Mouse (Mus musculus) brown adipose tissue, adult 24 weeks (tissue): Measurements from ENCODE around the gene Foxa1. TPM values are rescaled to one million over a fixed set of nuclear protein-coding genes. Genes with fewer than 3 reads are reported as not detected.
A peak's percentile ranks its signal among the peaks of the same experiment; 100 is the strongest.

Experiments used
- H3K27ac ChIP-seq: fragments of 200-500 bp; replicated peaks from 2 replicates; pipeline ENCODE4 v1.5.1; 2012; ENCODE audit warnings: low read depth, mild to moderate bottlenecking, low read length
- H3K4me1 ChIP-seq: fragments of 200-500 bp; 2 replicates; pipeline ENCODE4 v1.6.1; 2012; ENCODE audit warnings: low read length, mixed read lengths; ENCODE audit not compliant: control insufficient read depth, insufficient read depth, insufficient read length
- H3K4me3 ChIP-seq: fragments of 200-500 bp; 2 replicates; pipeline ENCODE4 v1.5.1; 2012; ENCODE audit warnings: low read depth, mild to moderate bottlenecking, low read length, moderate library complexity; ENCODE audit not compliant: insufficient read depth
- polyA plus RNA-seq: library from polyadenylated mRNA; stranded (reverse); fragments of >200 nt; gene quantifications from 2 replicates; pipeline ENCODE4 v1.2.4, GENCODE M21; 2012; ENCODE audit not compliant: missing spikeins, insufficient read depth, insufficient read length

Foxa1 gene
- polyA plus RNA-seq, 1 experiment: not detected

DNA sequence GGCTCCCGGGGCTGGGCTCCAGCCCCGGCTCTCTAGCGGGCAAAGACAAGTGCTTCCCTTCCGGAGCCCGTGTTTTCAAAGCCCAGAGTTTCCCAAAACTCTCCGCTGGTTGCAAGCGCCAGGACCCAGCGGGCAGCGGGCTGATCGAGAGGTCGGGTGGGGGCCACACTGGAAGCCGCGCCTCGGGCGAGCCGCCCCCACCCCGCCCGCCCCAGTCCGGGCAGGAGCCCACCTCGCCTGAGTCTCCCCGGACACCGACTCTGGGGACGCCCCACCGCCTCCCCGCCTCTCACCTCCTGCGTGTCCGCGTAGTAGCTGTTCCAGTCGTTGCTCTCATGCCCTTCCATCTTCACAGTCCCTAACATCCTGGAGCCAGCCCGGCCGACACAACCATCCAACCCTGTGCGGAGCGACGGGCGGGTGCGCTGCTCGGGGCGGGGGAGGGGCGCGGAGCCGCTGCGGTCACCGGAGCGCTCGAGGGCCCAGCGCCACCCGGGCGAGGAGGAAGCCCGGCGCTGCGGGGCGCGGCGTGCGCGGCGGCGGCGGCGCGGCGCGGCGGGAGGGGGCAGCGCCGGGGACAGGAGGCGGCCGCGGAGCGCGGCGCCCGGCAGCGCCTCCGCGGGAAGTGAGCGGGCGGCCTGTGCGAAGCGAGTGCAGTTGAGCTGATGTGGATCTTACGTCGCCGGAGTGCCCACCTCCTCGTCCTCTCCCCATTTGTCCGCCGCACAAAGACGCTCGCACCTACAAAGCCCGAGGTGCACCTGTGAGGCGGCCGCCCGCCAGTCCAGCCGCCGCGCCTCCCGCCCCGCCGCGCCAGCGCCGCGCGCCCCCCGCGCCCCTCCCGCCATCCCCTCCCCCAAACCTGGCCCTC, 1.1 kb downstream of the Foxa1 start:
- Histone ChIP-seq H3K4me3 (peak overlapping the region; percentile 33; the same call in 1 of the 2 replicates), H3K4me1 (no peaks in the 10 kb centered on the region; the same call in 1 of the 2 replicates), H3K27ac (no peak overlapping the region)

DNA sequence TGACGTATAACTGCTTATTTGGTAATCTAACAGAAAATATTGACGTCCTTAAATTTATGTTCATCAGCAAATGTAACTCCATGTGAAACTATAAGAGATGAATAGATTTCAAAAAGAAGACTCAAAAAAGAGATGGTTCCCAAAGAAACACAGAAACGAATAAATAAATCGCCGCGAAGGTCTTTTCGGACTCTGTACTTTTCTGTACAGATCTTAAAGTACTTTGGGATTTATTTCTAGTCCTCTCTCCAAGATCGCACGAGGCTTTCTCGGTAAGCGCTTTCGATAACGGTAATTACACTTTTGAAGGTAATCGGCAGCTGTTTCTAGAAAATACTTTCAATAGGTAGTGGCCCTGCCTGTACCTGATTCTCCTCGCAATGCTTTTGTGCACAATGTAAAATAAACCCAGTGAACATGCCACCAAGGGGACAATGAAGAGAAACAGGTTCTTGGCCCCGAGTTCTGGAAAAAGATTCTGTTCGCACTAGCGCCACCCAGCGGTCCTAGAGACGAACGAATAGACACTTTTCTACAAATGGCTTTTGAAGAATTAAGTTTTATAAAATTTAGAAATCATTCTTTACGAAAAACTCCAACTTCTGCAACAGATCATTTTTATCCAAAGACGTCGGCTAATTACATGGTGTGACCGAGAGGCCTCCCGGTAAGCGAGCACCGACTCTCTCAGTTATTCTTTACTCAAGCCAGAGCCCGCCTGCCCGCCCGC, 1.9 kb downstream of the Foxa1 start:
- Histone ChIP-seq H3K27ac (no peak overlapping the region), H3K4me3 (peak overlapping the region; percentile 48), H3K4me1 (no peaks in the 10 kb centered on the region; the same call in 1 of the 2 replicates)

DNA sequence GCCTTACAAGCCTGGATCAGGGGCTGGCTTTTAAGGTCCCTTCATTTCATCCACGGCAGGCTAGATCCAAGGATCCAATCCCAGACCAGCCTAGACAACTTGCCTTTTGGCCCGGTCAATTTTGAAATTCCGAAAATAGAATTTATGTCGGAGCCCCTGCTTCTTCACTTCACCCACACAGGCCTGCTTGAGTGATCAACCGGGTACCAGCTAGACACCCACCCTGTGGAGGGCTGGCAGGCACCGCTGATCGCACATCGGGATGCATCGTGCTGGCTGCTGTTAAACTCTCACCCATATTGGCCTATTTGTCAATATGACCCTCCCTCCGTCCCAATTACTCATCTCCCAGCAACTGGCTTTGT, 3.1 kb downstream of the Foxa1 start:
- Histone ChIP-seq H3K4me3 (no peak overlapping the region), H3K27ac (no peak overlapping the region), H3K4me1 (no peaks in the 10 kb centered on the region; the same call in 1 of the 2 replicates)

DNA sequence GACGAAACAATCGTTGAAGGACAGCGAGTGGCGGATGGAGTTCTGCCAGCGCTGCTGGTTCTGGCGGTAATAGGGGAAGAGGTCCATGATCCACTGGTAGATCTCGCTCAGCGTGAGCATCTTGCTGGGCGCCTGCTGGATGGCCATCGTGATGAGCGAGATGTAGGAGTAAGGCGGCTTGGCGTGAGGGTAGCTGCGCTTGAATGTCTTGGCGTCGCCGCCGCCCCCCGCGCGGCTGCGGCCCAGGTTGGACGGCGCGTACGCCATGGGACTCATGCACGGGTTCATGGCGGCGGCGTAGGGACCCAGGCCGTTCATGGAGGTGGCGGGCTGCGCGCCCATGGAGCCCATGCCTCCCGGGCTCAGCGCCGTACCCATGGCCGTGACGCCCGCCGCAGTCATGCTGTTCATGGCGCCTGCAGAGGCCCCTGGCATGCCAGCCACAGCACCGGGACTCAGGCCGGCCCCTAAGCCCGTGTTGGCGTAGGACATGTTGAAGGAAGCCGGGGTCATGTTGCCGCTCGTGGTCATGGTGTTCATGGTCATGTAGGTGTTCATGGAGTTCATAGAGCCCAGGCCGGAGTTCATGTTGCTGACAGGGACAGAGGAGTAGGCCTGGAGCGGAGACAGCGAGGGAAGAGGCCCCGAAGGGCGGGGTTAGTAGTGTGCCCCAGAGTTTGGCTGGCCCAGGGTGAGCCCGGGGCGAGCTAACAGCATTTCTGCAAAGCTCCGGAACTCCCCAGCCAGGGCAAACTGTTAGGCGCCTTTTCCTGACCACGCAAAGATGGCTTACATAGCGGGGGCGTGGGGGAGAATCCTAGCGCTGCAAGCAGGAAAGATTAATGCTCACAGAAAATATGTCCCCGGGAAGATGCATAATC, 3.7 kb downstream of the Foxa1 start:
- Histone ChIP-seq H3K27ac (no peak overlapping the region), H3K4me3 (no peak overlapping the region)

DNA sequence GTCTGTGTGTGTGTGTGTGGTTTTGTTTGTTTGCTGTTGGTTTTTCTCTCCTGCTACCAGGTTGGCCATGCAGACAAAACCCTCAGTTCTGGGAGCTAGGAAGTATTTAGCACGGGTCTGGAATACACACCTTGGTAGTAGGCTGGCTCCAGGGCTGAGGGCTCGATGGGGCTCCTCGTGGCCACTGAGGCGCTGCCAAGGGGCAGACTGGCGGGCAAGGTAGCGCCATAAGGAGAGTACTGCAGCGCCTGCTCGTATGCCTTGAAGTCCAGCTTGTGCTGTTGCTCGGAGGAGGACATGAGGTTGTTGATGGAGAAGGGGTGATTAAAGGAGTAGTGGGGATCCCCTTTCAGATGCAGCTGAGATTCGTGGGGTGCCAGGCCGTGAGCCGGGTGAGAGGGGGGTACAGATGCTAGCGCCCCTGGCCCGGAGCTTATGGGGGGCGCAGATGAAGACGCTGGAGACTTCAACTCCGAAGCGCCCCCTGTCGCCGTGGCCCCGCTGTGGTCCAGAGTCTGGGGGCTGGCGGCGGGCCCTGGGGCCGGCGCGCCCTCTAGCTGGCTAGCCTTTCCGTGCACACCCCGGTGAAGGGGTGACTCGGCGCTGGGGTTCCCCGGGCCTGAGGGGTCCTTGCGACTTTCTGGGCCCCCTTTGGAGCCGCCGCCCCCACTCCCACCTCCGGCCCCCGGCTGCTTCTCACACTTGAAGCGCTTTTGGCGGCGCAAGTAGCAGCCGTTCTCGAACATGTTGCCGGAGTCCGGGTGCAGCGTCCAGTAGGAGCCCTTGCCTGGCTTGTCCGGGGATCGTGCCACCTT, 4.6 kb downstream of the Foxa1 start:
- H3K4me3 ChIP-seq: no peak overlapping the region
- H3K4me1 ChIP-seq: no peaks in the 10 kb centered on the region; the same call in 1 of the 2 replicates
- H3K27ac ChIP-seq: no peak overlapping the region

More for the DNA sequence above, 3.7 kb downstream of the Foxa1 start:
- no peaks in the 10 kb centered on the region; the same call in 1 of the 2 replicates for H3K4me1 ChIP-seq

DNA sequence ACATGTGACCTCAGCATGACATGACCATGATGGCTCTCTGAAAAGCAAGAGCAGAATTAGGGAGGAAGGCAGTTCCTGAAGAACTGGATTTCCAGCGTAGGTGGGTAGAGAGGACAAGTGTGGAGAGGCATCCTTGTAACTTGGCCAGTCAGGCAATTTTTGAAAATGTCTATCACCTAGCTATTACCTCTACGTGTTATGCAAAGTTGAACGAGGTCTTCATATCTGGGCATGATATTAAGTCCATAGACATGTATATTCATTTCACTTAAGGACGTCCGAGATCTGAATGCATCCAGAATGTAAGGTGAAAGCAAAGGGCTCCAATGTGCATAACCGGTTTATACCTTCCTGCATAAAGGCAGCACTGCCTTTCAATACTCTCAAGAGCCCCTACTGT, 5.6 kb downstream of the Foxa1 start:
- Histone ChIP-seq H3K4me1 (no peaks in the 10 kb centered on the region; the same call in 1 of the 2 replicates), H3K4me3 (no peak overlapping the region), H3K27ac (no peak overlapping the region)

DNA sequence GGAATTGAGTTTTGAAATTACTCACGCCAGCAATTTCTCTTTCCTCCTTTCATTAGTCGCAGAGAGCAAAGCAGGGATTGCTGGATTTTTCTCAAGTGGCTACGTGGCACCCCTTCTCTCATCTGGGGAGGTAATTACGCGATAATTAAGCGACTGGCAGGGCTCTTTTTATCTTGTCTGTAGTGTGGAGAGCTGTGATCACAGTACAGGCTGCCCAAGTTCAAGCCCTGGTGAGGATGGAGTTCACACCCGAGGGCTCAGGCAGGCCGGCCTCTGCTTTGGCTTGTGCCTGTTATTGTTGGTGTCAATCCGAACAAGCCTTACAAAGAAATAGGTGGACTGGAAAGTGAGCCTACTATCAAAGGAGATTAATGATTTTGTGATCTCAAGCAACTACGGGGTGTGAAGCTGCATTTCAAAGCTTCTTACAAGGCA, 7.1 kb downstream of the Foxa1 start:
- Histone ChIP-seq H3K4me1 (no peaks in the 10 kb centered on the region; the same call in 1 of the 2 replicates), H3K4me3 (peak overlapping the region; percentile 27), H3K27ac (no peak overlapping the region)

DNA sequence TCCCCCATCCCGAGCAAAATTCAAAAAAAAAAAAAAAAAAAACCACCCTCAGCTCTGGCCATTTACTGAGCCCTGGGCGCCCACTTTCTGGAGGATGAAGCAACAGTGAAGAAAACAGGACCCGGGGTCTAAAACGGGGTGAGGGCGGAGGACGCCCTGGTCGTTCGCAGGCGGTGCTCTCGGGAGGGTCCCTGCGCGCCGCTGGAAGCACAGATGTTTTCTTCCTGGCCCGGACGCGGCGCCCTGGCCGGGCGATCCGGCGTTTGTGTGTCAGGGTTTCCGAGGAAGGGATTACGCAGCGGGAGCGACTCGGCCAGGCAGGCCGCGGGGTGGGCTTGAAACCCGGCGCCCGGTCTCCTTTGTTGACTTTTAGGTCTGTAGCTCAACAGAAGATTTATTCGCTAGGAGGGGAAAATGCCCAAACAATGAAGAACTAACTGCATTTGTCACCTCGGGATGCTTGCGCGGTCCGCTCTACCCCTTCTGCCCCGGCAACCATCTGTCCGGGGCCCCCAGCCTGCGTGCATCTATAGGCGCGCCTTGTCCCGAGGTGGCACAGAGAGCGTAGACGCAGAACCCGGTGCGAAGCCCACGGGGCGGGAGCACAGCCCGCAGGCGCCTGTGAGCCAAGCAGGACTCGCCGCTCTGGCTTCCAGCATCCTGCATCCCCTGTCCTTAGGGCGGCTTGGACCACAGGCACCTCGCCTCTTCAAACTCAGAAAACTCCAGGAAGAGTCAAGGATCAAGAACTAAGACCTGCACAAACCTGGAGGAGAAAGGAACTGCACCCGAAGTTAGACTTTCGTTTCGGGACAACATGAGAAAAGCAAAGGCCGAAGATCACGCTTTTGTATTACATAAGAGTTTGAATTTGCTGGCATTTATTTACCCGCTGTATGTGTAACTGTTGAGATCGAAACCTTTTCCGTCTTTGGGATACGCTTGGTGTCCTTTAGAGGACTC, 7.8 kb downstream of the Foxa1 start:
- no peaks in the 10 kb centered on the region; the same call in 1 of the 2 replicates for H3K4me1 ChIP-seq
- no peak overlapping the region for H3K27ac ChIP-seq
- H3K4me3 ChIP-seq: peak overlapping the region; percentile 27

DNA sequence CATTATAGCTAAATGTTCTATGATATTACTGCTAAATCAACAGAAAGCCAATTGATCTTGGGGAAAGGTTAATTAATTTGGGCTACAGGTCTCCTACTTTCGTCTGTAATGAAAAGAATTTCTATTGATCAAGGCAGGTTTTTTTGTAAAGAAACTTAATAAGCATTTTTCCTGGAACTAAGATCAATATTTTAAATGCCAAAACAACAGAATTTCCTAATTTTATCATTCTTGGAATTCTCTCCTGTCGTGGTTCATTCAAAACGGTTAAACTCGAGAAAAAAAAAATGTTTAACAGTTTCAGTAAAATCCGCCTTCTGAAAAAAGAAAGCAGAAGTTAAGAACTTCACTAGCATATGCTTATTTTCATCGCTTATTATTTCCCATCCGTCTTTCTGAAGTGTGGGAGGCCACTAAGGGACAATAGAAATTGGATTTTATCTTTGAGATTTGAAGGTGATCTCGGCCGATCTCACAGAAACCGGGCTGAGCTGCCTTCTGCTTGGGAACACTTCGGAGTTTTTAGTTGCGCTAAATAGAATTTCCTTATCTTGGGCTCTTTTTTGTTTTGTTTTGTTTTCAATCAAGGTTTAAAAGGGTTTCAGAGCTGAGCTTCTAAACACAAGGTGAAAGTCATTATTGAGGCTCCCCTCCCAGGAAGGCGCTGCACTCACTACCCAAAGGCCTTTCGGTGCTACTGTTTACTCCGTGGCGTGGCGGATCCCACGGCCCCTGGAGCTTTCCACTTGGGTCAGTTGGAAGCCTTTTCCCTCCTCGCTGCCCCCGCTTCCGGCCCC, 8.7 kb downstream of the Foxa1 start:
- peak overlapping the region; percentile 27 for H3K4me3 ChIP-seq
- H3K27ac ChIP-seq: no peak overlapping the region
- no peaks in the 10 kb centered on the region; the same call in 1 of the 2 replicates for H3K4me1 ChIP-seq

DNA sequence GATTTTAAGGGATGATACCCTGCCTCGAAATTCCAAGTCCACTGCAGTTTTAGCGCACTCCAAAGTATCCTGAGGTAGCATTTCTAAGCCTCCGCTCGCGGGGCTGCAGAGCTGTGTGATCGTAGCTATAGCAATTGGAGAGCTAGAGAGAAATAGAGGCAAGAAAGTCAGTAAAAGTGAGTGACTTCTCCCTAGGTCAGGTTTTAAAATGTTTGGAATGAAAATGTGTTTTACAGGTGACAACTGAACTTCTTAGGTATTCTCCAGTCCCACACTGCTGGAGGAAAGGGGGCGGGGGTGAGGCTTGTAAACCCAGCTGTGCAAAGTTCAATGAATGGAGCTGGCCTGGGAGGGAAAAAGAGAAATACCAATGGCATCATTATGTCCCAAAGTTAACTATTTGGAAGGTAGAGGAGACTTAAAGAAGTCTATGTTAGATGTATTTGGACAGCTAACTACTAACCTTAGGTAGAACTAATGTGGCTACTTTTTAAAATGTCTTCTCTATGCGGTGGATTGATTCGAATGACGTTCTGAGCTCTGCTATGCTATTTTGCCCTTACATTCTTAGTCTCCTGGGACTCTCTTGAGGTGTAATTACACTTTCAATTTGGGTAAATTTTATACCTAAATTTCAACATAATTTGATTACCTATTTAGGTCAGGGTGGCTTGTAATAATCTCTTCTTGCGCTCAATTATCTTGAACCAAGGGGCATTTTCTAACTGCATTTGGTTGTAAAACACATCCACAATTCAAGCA, 9.6 kb downstream of the Foxa1 start:
- H3K27ac ChIP-seq: no peak overlapping the region
- H3K4me1 ChIP-seq: no peaks in the 10 kb centered on the region; the same call in 1 of the 2 replicates
- H3K4me3 ChIP-seq: no peak overlapping the region

DNA sequence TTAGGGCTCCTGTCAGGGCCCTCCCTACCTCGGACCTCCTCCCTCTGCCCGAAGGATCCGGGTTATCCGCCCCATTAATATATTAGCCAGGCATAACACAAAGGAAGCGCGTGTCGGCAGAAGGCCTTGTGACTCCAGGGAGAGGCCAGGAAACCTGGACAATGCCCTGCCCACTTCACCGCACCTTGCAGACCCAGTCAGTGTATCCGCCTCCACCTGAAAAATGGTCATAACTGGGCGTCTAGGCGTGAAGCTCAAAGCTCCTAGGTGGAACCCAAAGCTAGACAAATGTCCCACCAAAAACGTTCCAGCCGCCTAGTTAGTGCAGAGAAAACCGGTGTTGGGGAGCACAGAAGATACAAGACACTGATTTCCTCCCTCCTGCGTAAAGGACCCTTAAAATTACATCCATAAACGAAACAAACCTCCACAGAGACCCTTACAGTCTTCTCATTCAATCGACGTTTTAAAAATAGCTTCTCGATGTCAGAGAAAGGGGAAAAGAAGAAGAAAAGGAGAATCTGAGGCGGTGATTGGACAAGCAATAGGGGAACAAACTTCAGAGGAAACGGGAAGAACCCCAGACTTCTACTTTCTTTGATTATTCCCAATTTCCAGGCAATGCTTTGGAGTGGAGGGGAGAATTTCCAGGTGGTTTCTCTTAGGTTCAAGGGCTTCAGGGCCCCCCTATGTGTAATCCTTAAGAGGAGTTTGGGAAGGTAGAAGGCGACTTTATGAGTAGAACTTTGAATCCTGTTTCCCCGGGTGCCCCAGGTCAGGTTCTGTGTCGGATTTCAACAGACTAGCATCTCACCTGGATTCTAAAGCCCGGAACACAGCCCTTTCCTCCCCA, 10.4 kb downstream of the Foxa1 start:
- Histone ChIP-seq H3K4me3 (no peak overlapping the region), H3K27ac (no peak overlapping the region), H3K4me1 (no peaks in the 10 kb centered on the region; the same call in 1 of the 2 replicates)
